Mouse (Mus musculus): Measurements from ENCODE around the gene 4930518I15Rik.

GRCm38 (mm10) chr2:156873629-156874028 lies 15.9 kb upstream of the 4930518I15Rik start:
- TF ChIP-seq CTCF (IDR thresholded peaks at IDR 0.05; ENCODE audit: insufficient read depth, low read depth, low read length) (no peak), POLR2A (IDR thresholded peaks at IDR 0.05; ENCODE audit: insufficient read depth, low read depth, low read length) (no peak)

All from olfactory bulb, adult 2 months (tissue).